Mouse (Mus musculus) forebrain, embryonic 11.5 days (tissue): ENCODE measurements around the gene Smyd1. TPM values are rescaled to one million over a fixed set of nuclear protein-coding genes. Genes with fewer than 3 reads are reported as not detected.

ENCODE experiments used
- ATAC-seq: fragments of 200-750 bp; cut with Nextera tagmentation; replicated peaks from 2 replicates; pipeline ENCODE4 v1.8.0; 2017; ENCODE audit warnings: moderate TSS enrichment; ENCODE audit not compliant: low FRiP score
- DNase-seq: peaks from one replicate; pipeline ENCODE4 v3.0.0-alpha.2; 2017; ENCODE audit warnings: low spot score
- H3K27ac ChIP-seq: fragments of 300-500 bp; sonication (generic); 2 replicates; pipeline ENCODE4 v1.5.1; 2014; ENCODE audit warnings: low read depth, low read length
- H3K27me3 ChIP-seq: fragments of 300-500 bp; sonication (generic); 2 replicates; pipeline ENCODE4 v1.6.1; 2014; ENCODE audit warnings: mild to moderate bottlenecking, low read length, mixed read lengths; ENCODE audit not compliant: control insufficient read depth, insufficient read depth
- H3K36me3 ChIP-seq: fragments of 300-500 bp; sonication (generic); 2 replicates; pipeline ENCODE4 v1.6.1; 2014; ENCODE audit warnings: mild to moderate bottlenecking, low read length, moderate library complexity, mixed read lengths; ENCODE audit not compliant: control insufficient read depth, insufficient read depth
- H3K4me1 ChIP-seq: fragments of 300-500 bp; sonication (generic); replicated peaks from 2 replicates; pipeline ENCODE4 v1.6.1; 2014; ENCODE audit warnings: low read length, mixed read lengths; ENCODE audit not compliant: control insufficient read depth, insufficient read depth
- H3K4me2 ChIP-seq: fragments of 300-500 bp; sonication (generic); 2 replicates; pipeline ENCODE4 v1.6.1; 2014; ENCODE audit warnings: low read depth, mild to moderate bottlenecking, low read length, moderate library complexity, mixed read lengths; ENCODE audit not compliant: severe bottlenecking
- H3K4me3 ChIP-seq: fragments of 300-500 bp; sonication (generic); 2 replicates; pipeline ENCODE4 v1.5.1; 2014; ENCODE audit warnings: low read depth, low read length
- H3K9ac ChIP-seq: fragments of 300-500 bp; sonication (generic); 2 replicates; pipeline ENCODE4 v1.6.1; 2014; ENCODE audit warnings: low read length
- H3K9me3 ChIP-seq: fragments of 300-500 bp; sonication (generic); 2 replicates; pipeline ENCODE4 v1.6.1; 2016; ENCODE audit warnings: low read length, mixed read lengths; ENCODE audit not compliant: control insufficient read depth
- WGBS: fragments of 180-500 bp; shearing (Covaris S2); extraction: QIAGEN DNeasy Blood & Tissue Kit; methylation state at CpG from one replicate; pipeline ENCODE4 v1.1.7; 2014; 5-methylcytosine and 5-hydroxymethylcytosine counted together
- polyA plus RNA-seq: library from polyadenylated mRNA; unstranded; fragments of >200 nt; fragmentation: Nextera tagmentation; extraction: Ambion mirVana; gene quantifications from 2 replicates; pipeline ENCODE4 v1.2.1, GENCODE M21; 2014

Gene Smyd1
- 0.17 and 0.51 TPM in 2 replicates for polyA plus RNA-seq

GRCm38 (mm10) chr6:71321826-71322283, at the start of gene Smyd1:
Smyd1 (minus strand) TSS chr6:71322233.
- no peak within 1 kb of the TSS for H3K4me2 ChIP-seq
- H3K4me1 ChIP-seq: no peaks in the 10 kb centered on the region
- 90% methylated on average over 3 of the region's 3 CpGs for WGBS
- DNase-seq (peak; percentile 29), ATAC-seq (no peak)
- H3K27me3 ChIP-seq: no peaks in the 10 kb centered on the region
- H3K36me3 ChIP-seq: no peaks in the 10 kb centered on the region
- H3K9ac ChIP-seq: no peak within 1 kb of the TSS
- H3K9me3 ChIP-seq: no peaks in the 10 kb centered on the region
- H3K4me3 ChIP-seq: no peak within 1 kb of the TSS
- no peak within 1 kb of the TSS for H3K27ac ChIP-seq

- no peak for ATAC-seq
- no peaks in the 10 kb centered on the region for H3K36me3 ChIP-seq
- no peak overlapping the region for H3K27ac ChIP-seq
- H3K4me3 ChIP-seq: no peak overlapping the region
- no peaks in the 10 kb centered on the region for H3K4me1 ChIP-seq
- H3K9me3 ChIP-seq: no peaks in the 10 kb centered on the region
- no peak for DNase-seq
- H3K9ac ChIP-seq: no peak overlapping the region
- WGBS: 91% methylated on average over 5 of the region's 5 CpGs
- no peaks in the 10 kb centered on the region for H3K27me3 ChIP-seq
- no peak overlapping the region for H3K4me2 ChIP-seq
Observed at GRCm38 (mm10) chr6:71371085-71371605, 49.1 kb upstream of the Smyd1 start.

- no peaks in the 10 kb centered on the region for H3K36me3 ChIP-seq
- H3K27ac ChIP-seq: no peak overlapping the region
- ATAC-seq (no peak), DNase-seq (no peak)
- H3K4me3 ChIP-seq: no peak overlapping the region
- no peaks in the 10 kb centered on the region for H3K27me3 ChIP-seq
- no peak overlapping the region for H3K9ac ChIP-seq
- WGBS: 93% methylated on average over 6 of the region's 6 CpGs
- no peaks in the 10 kb centered on the region for H3K9me3 ChIP-seq
- no peaks in the 10 kb centered on the region for H3K4me1 ChIP-seq
- no peak overlapping the region for H3K4me2 ChIP-seq
Observed at GRCm38 (mm10) chr6:71369416-71369815, 47.4 kb upstream of the Smyd1 start.

GRCm38 (mm10) chr6:71363995-71364394, 42.0 kb upstream of the Smyd1 start:
- DNase-seq (no peak), ATAC-seq (no peak)
- H3K27ac ChIP-seq: no peak overlapping the region
- no peaks in the 10 kb centered on the region for H3K9me3 ChIP-seq
- no peaks in the 10 kb centered on the region for H3K36me3 ChIP-seq
- H3K4me3 ChIP-seq: no peak overlapping the region
- 81% methylated on average over 2 of the region's 2 CpGs for WGBS
- no peaks in the 10 kb centered on the region for H3K27me3 ChIP-seq
- H3K4me2 ChIP-seq: no peak overlapping the region
- no peaks in the 10 kb centered on the region for H3K4me1 ChIP-seq
- H3K9ac ChIP-seq: no peak overlapping the region

- H3K27ac ChIP-seq: no peak overlapping the region
- H3K9ac ChIP-seq: no peak overlapping the region
- H3K27me3 ChIP-seq: no peaks in the 10 kb centered on the region
- no peaks in the 10 kb centered on the region for H3K4me1 ChIP-seq
- H3K4me2 ChIP-seq: no peak overlapping the region
- H3K36me3 ChIP-seq: no peaks in the 10 kb centered on the region
- no peak for ATAC-seq
- H3K4me3 ChIP-seq: no peak overlapping the region
- 86% methylated on average over 10 of the region's 10 CpGs for WGBS
- H3K9me3 ChIP-seq: no peaks in the 10 kb centered on the region
- DNase-seq: no peak
Observed at GRCm38 (mm10) chr6:71361156-71361670, 39.2 kb upstream of the Smyd1 start.

- no peaks in the 10 kb centered on the region for H3K36me3 ChIP-seq
- DNase-seq (no peak), ATAC-seq (no peak)
- H3K27ac ChIP-seq: no peak overlapping the region
- WGBS: 61% methylated on average over 5 of the region's 5 CpGs
- H3K9me3 ChIP-seq: no peaks in the 10 kb centered on the region
- H3K4me2 ChIP-seq: no peak overlapping the region
- no peak overlapping the region for H3K9ac ChIP-seq
- no peak overlapping the region for H3K4me3 ChIP-seq
- H3K4me1 ChIP-seq: no peaks in the 10 kb centered on the region
- H3K27me3 ChIP-seq: no peaks in the 10 kb centered on the region
Observed at GRCm38 (mm10) chr6:71360751-71361150, 38.7 kb upstream of the Smyd1 start.

GRCm38 (mm10) chr6:71360221-71360620, 38.2 kb upstream of the Smyd1 start:
- Histone ChIP-seq H3K9ac (no peak overlapping the region), H3K27me3 (no peaks in the 10 kb centered on the region), H3K27ac (no peak overlapping the region), H3K36me3 (no peaks in the 10 kb centered on the region), H3K9me3 (no peaks in the 10 kb centered on the region), H3K4me2 (no peak overlapping the region), H3K4me1 (no peaks in the 10 kb centered on the region), H3K4me3 (no peak overlapping the region)
- ATAC-seq (no peak), DNase-seq (no peak)
- 74% methylated on average over 4 of the region's 4 CpGs for WGBS

GRCm38 (mm10) chr6:71357493-71357892, 35.5 kb upstream of the Smyd1 start:
- H3K36me3 ChIP-seq: no peaks in the 10 kb centered on the region
- no peak overlapping the region for H3K9ac ChIP-seq
- DNase-seq (no peak), ATAC-seq (no peak)
- no peak overlapping the region for H3K4me2 ChIP-seq
- no peaks in the 10 kb centered on the region for H3K27me3 ChIP-seq
- no peak overlapping the region for H3K27ac ChIP-seq
- no peak overlapping the region for H3K4me3 ChIP-seq
- H3K9me3 ChIP-seq: no peaks in the 10 kb centered on the region
- WGBS: 93% methylated on average over 7 of the region's 7 CpGs
- no peaks in the 10 kb centered on the region for H3K4me1 ChIP-seq

- Histone ChIP-seq H3K4me2 (no peak overlapping the region), H3K4me1 (no peaks in the 10 kb centered on the region), H3K9ac (no peak overlapping the region), H3K9me3 (no peaks in the 10 kb centered on the region), H3K27me3 (no peaks in the 10 kb centered on the region), H3K4me3 (no peak overlapping the region), H3K36me3 (no peaks in the 10 kb centered on the region), H3K27ac (no peak overlapping the region)
- DNase-seq (no peak), ATAC-seq (no peak)
- 76% methylated on average over 2 of the region's 2 CpGs for WGBS
Observed at GRCm38 (mm10) chr6:71353722-71354121, 31.7 kb upstream of the Smyd1 start.
